Mouse (Mus musculus) left cerebral cortex, postnatal 25 days (tissue): ENCODE data around the gene Pcp4l1. TPM values are rescaled to one million over a fixed set of nuclear protein-coding genes. Genes with fewer than 3 reads are reported as not detected.

ENCODE experiments used
- DNase-seq, 2 experiments: peaks; one replicate each; pipeline ENCODE4 v3.0.0; 2022; ENCODE audit warnings: low spot score in 2 of 2, mixed read lengths in 1 of 2
- intact Hi-C: fragments of 180-260 bp; cut with DNase I; formaldehyde crosslinking; loops from one replicate; pipeline ENCODE4 v1.15.1; 2025
- total RNA-seq, 2 experiments: library from RNA; stranded (reverse); gene quantifications; 2 replicates each; pipeline ENCODE4 v1.2.3; 2021

The Pcp4l1 gene
- total RNA-seq, 2 experiments from 2014 or later, result 70.0 to 130 TPM

DNA sequence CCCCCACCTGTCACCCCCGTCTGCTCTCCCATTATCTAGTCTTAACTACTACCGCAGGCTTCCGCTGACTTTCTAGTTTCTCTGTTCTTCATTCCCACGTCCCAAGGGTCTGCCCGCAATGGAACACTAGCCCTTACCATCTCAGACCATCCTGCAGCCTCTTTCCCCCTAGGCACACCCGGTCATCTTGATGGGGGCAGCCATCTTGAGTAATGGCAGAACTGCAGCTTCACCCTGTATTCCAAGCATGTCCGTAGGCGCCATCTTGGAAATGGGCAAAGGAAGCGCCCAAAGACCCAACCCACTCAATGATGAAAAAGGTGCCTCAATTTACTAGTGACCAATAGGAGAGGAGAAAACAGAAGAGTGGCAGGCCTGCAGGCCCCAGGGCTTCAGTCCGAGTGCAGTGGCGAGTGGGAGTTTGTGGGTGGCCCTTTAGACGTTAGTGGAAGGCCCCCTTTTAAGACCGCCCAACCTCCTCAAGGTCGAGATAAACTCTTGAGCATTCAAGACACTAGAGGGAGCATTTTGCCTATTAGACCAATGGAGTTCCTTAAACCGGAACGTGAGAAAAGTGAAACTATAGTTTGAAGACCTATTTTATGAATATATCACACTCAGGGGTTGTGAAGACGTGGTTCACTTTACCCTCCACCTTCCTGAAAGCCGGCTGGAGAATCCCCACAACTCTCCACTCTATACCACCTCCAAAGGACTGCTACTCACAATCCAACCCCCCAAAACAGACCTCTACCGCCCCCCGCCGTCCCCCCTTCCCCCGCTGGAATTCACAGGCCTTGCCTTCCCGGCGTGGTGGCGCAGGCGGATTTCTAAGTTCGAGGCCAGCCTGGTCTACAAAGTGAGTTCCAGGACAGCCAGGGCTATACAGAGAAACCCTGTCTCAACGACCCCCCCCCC is 26.4 kb upstream of the Pcp4l1 start, which contains the start of gene Tomm40l:
Gene Tomm40l, minus strand, starts transcription at position 277 of the 918 bp plus-strand sequence.
- intact Hi-C loops, result loop anchor here (1.0 to 5.0 kb wide), 3 partner anchors 25 to 105 kb away; partner anchors contain the start of genes Dedd, Mpz and Sdhc
- peak; percentile 93 to 99 for DNase-seq

DNA sequence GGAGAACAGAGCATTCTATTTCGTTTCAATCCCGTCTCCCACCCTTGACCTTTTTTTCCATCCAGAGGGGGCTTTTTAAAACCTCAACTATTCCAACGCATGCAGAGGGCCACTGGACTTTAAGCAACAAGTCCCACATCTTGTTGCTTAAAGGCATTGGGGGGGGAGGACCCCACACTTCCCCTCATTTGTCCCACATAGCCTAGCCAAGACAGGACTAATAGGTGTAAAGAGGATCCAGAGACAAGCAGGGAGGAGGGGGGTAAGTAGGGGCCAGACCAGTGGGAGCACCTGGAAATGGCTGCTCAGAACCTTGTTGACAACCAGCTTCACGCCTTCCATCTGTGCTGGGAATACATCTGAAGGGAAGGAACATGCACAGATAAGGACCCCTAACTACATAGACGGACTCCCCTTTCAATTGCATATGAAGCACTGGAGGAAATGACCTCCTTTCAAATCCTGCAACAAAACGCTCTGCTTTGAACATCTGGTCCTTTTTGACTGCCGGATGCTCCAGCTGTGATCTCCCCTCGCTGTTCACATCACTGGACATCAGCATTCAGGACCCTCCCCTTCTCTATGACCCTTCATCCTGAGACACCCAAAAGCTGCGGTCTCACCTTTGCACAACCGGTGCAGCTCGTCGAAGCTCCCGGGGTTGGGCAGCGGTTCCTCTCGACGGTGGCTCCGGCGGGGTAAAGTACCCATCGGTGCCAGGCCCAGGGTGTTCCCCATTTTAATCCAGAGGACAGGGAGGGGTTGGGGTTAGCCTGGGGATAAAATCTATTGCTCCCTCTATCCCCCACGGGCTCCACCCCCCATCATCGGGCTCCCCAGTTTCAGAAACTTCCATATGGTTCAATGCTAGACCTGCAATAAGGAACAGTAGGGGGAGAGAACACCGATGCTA is 25.5 kb upstream of the Pcp4l1 start:
- DNase-seq, result peak; percentile 23 to 26
- intact Hi-C loops, result loop anchor here (1.0 to 5.0 kb wide), 6 partner anchors 26 to 111 kb away; partner anchors contain the start of genes Dedd, Mpz and Sdhc

- DNase-seq, result peak; percentile 89 to 94
Observed at GRCm38 (mm10) chr1:171220871-171221270, 24.8 kb upstream of the Pcp4l1 start.

GRCm38 (mm10) chr1:171216241-171216955 is 20.3 kb upstream of the Pcp4l1 start:
- no peak for DNase-seq
- intact Hi-C loops, result no loop called here

More at GRCm38 (mm10) chr1:171220871-171221270, 24.8 kb upstream of the Pcp4l1 start:
- intact Hi-C loops, result loop anchor here (1.0 to 5.0 kb wide), 4 partner anchors 56 to 110 kb away; partner anchors contain the start of gene Dedd

GRCm38 (mm10) chr1:171213801-171214496 is 17.9 kb upstream of the Pcp4l1 start, which contains the start of gene Nr1i3:
Gene Nr1i3 (plus strand): TSS chr1:171213970.
- no peak for DNase-seq
- intact Hi-C loops, result no loop called here

DNA sequence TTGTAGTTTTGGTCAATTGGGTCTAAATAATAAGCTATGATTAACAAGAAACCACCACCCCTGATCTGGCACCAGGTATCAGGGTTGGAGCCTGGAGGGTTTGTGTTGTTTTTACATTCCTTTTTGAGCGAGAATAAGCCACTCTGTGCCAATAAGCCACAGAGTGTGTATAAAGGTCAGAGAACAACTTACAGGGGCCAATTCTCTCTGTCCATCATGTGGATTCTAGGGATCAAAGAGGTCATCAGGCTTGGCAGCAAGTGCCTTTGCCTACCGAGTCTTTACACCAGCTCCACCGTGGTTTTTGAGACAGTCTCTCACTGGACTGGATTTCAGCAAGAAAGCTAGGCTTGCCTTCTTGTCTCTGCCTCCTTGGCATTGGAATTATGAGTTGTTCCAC is 16.8 kb upstream of the Pcp4l1 start:
- DNase-seq, result no peak
- intact Hi-C loops, result no loop called here

DNA sequence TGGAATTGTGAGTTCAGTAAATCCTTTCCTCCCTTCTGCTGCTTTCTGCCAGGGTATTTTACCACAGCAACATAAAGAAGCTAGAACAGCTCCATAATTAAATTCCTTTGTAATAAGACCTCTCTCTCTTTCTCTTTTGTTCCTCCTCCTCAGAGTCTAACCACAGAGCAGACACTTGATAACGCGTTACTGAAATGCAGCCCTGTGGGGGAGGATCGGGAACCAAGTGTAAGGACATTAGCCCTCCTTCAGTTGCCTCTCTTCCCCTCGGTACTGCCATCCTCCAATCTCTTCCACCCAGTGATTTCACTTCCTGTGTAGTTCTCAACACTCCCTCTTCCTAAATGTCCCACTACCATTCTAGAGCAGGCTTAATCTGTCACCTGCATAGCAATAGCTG is 13.3 kb upstream of the Pcp4l1 start:
- intact Hi-C loops, result no loop called here
- no peak for DNase-seq

DNA sequence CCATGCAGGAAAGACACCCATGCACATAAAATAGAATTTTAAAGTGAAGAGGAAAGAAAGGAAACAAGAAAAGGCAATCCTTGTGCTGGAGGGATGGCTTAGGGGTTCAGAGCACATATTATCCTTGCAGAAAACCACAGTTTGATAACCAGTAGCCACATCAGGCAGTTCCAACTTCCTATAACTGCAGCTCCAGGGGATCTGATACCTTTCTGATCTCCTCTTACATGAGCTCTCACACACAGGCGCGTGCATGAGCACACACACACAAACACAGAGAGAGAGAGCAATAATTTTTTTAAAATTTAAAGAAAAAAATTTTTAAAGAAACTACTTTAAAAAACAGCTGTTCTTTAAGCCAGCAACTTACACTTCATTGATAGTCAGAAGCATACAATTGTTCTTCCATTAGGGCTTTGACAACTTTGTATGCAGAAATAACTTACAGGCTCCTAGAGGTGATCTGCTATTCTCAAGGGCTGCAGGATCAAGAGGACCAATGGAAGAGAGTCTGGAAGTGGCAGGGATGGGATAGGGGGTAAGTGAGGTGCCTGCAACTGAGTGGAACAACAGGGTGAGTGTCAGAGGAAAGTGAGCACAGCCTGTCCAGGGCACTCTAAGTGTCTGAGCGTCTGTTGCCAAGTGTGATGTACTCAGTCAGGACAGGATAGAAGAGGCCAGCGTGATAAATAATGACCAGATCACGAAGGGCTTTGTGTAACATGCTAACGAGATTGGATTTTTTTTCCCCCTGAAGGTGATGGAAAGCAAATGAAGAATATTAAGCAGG is 9.8 kb upstream of the Pcp4l1 start:
- no peak for DNase-seq
- intact Hi-C loops, result no loop called here

DNA sequence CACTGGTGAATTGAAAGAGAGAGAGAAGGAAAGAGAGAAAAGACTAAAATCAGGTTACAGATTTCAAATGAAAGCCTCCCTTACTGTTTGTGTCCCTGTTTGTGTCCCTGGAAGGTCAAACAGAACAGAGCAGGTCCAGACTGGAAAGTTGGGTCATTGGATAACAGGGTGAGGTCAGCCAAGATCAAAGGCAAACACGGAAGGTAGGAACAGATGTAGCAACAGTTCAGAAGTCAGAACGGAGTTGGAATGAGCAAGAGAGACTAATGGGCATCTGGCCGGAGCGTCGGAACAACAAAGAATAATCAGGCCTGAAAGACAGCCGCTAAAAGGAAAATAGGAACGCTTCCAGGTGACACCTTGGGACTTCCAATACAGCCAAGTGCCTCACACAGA is 8.2 kb upstream of the Pcp4l1 start:
- DNase-seq, result no peak
- intact Hi-C loops, result no loop called here

- DNase-seq, result no peak
- intact Hi-C loops, result no loop called here
Observed at GRCm38 (mm10) chr1:171203471-171204248, 7.6 kb upstream of the Pcp4l1 start.

GRCm38 (mm10) chr1:171200769-171201168 is 4.7 kb upstream of the Pcp4l1 start:
- DNase-seq, result no peak
- intact Hi-C loops, result no loop called here

GRCm38 (mm10) chr1:171199532-171199931 is 3.5 kb upstream of the Pcp4l1 start:
- DNase-seq, result no peak
- intact Hi-C loops, result no loop called here

- intact Hi-C loops, result no loop called here
- no peak for DNase-seq
Observed at GRCm38 (mm10) chr1:171195046-171195822, 834 bp downstream of the Pcp4l1 start.

- intact Hi-C loops, result no loop called here
Observed at GRCm38 (mm10) chr1:171193911-171194830, 1.9 kb downstream of the Pcp4l1 start.

GRCm38 (mm10) chr1:171193093-171193840 is 2.8 kb downstream of the Pcp4l1 start:
- DNase-seq, result peak in 1 of 2 experiments; percentile 22
- intact Hi-C loops, result no loop called here

More at GRCm38 (mm10) chr1:171193911-171194830, 1.9 kb downstream of the Pcp4l1 start:
- DNase-seq, result no peak
